Mouse (Mus musculus) ES-E14 (cell line): ENCODE results near the gene Arap1.

Experiments used
- HCFC1 ChIP-seq: IDR thresholded peaks from 2 replicates; pipeline ENCODE4 v1.6.1; 2012; ENCODE audit warnings: low read length, inconsistent platforms, borderline replicate concordance; ENCODE audit not compliant: insufficient read depth
- MAFK ChIP-seq: IDR thresholded peaks from 2 replicates; pipeline ENCODE4 v1.6.1; 2014; ENCODE audit warnings: mild to moderate bottlenecking, low read depth, low read length, inconsistent platforms; ENCODE audit not compliant: insufficient read depth
- ZC3H11A ChIP-seq: IDR thresholded peaks from 2 replicates; pipeline ENCODE4 v1.6.1; 2012; ENCODE audit warnings: low read depth, mild to moderate bottlenecking, inconsistent platforms, low read length, borderline replicate concordance
- ZNF384 ChIP-seq: IDR thresholded peaks from 2 replicates; pipeline ENCODE4 v1.6.1; 2012; ENCODE audit warnings: low read depth, low read length, inconsistent platforms

DNA sequence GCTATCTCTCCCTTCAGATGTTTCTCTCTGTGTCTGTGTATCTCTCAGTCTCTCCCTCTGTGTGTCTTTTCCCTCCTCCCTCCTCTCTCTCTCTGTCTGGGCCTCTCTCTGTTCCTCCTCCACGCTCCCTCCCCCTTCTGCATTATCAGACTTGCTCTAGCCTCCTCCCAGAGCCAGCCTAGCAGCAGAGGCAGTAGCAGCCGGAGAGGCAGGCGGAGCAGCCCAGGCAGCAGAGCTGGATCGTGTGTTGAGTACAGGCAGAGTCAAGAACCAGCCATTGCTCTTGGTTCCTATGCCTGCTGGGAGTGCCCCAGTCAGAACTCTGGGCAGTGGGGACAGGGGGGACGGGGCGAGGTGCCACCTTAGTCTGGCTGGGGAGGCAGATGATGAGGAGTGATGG, 73.7 kb downstream of the Arap1 start, which contains the start of gene Pde2a:
- TF ChIP-seq ZC3H11A (no peak), MAFK (no peak), ZNF384 (no peak), HCFC1 (no peak)
